Mouse (Mus musculus): Measurements from ENCODE around the gene Nek3. TPM values are rescaled to one million over a fixed set of nuclear protein-coding genes. Genes with fewer than 3 reads are reported as not detected.
A peak's percentile ranks its signal among the peaks of the same experiment; 100 is the strongest.

Nek3 gene
- polyA plus RNA-seq, 1 experiment from 2014 or later = 6.6 TPM

GRCm38 (mm10) chr8:22175966-22176365 is 9.7 kb upstream of the Nek3 start:
- Histone ChIP-seq H3K9me3 (peaks cover 5% of the 10 kb centered on the region; the same call in 1 of the 2 replicates), H3K27me3 (no peaks in the 10 kb centered on the region), H3K4me1 (no peaks in the 10 kb centered on the region), H3K36me3 (peaks cover 43% of the 10 kb centered on the region), H3K4me2 (replicated peaks) (no peak overlapping the region), H3K4me3 (no peak overlapping the region), H3K27ac (no peak overlapping the region), H3K9ac (no peak overlapping the region)
- whole genome bisulfite sequencing = 98% methylated on average over 7 of the region's 7 CpGs
- ATAC-seq (ENCODE audit: insufficient number of reproducible peaks, insufficient read depth, low FRiP score, low TSS enrichment) = no peak

- WGBS = 88% methylated on average over 5 of the region's 5 CpGs
- Histone ChIP-seq H3K4me1 (peaks cover 5% of the 10 kb centered on the region; the same call in 1 of the 2 replicates), H3K27ac (no peak overlapping the region), H3K36me3 (peaks cover 29% of the 10 kb centered on the region), H3K27me3 (no peaks in the 10 kb centered on the region), H3K4me3 (no peak overlapping the region), H3K9me3 (no peaks in the 10 kb centered on the region), H3K4me2 (replicated peaks) (no peak overlapping the region), H3K9ac (no peak overlapping the region)
- ATAC-seq (ENCODE audit: insufficient number of reproducible peaks, insufficient read depth, low FRiP score, low TSS enrichment) = no peak
Observed at GRCm38 (mm10) chr8:22169167-22169566, 2.9 kb upstream of the Nek3 start.

GRCm38 (mm10) chr8:22165251-22166079 is 770 bp downstream of the Nek3 start:
- 54% methylated on average over 10 of the region's 10 CpGs for WGBS
- H3K4me1 ChIP-seq = peaks cover 5% of the 10 kb centered on the region; the same call in 1 of the 2 replicates
- no peaks in the 10 kb centered on the region for H3K9me3 ChIP-seq
- no peaks in the 10 kb centered on the region for H3K27me3 ChIP-seq
- peak overlapping the region; percentile 81 for H3K27ac ChIP-seq
- peak overlapping the region; percentile 50 for H3K4me2 ChIP-seq (replicated peaks)
- peaks cover 19% of the 10 kb centered on the region for H3K36me3 ChIP-seq
- peak; percentile 3; the same call in 1 of the 2 replicates for ATAC-seq (ENCODE audit: insufficient number of reproducible peaks, insufficient read depth, low FRiP score, low TSS enrichment)
- peak overlapping the region; percentile 52 for H3K4me3 ChIP-seq
- H3K9ac ChIP-seq = peak overlapping the region; percentile 52

GRCm38 (mm10) chr8:22164431-22164830 is 1.8 kb downstream of the Nek3 start:
- Histone ChIP-seq H3K9me3 (no peaks in the 10 kb centered on the region), H3K27me3 (no peaks in the 10 kb centered on the region), H3K4me3 (no peak overlapping the region), H3K4me1 (peaks cover 5% of the 10 kb centered on the region; the same call in 1 of the 2 replicates), H3K4me2 (replicated peaks) (no peak overlapping the region), H3K36me3 (peaks cover 19% of the 10 kb centered on the region), H3K27ac (no peak overlapping the region), H3K9ac (no peak overlapping the region)
- 82% methylated on average over 10 of the region's 10 CpGs for WGBS
- no peak for ATAC-seq (ENCODE audit: insufficient number of reproducible peaks, insufficient read depth, low FRiP score, low TSS enrichment)

GRCm38 (mm10) chr8:22162206-22162605 is 4.0 kb downstream of the Nek3 start:
- 85% methylated on average over 8 of the region's 8 CpGs for WGBS
- no peaks in the 10 kb centered on the region for H3K27me3 ChIP-seq

GRCm38 (mm10) chr8:22150345-22150663 is 15.9 kb downstream of the Nek3 start:
- Histone ChIP-seq H3K9ac (no peak overlapping the region), H3K4me1 (no peaks in the 10 kb centered on the region), H3K9me3 (no peaks in the 10 kb centered on the region), H3K4me3 (no peak overlapping the region), H3K27me3 (no peaks in the 10 kb centered on the region), H3K27ac (no peak overlapping the region), H3K36me3 (peaks cover 5% of the 10 kb centered on the region; the same call in 1 of the 2 replicates), H3K4me2 (replicated peaks) (no peak overlapping the region)
- WGBS = 95% methylated on average over 3 of the region's 3 CpGs
- no peak for ATAC-seq (ENCODE audit: insufficient number of reproducible peaks, insufficient read depth, low FRiP score, low TSS enrichment)

More at GRCm38 (mm10) chr8:22162206-22162605, 4.0 kb downstream of the Nek3 start:
- peaks cover 5% of the 10 kb centered on the region; the same call in 1 of the 2 replicates for H3K4me1 ChIP-seq
- no peak overlapping the region for H3K4me2 ChIP-seq (replicated peaks)
- no peak for ATAC-seq (ENCODE audit: insufficient number of reproducible peaks, insufficient read depth, low FRiP score, low TSS enrichment)
- H3K36me3 ChIP-seq = peaks cover 10% of the 10 kb centered on the region; the same call in 1 of the 2 replicates
- no peak overlapping the region for H3K27ac ChIP-seq
- no peak overlapping the region for H3K9ac ChIP-seq
- no peak overlapping the region for H3K4me3 ChIP-seq
- H3K9me3 ChIP-seq = no peaks in the 10 kb centered on the region

- Histone ChIP-seq H3K4me1 (no peaks in the 10 kb centered on the region), H3K9me3 (no peaks in the 10 kb centered on the region), H3K4me2 (replicated peaks) (no peak overlapping the region), H3K4me3 (no peak overlapping the region), H3K27me3 (no peaks in the 10 kb centered on the region), H3K36me3 (peaks cover 5% of the 10 kb centered on the region; the same call in 1 of the 2 replicates), H3K27ac (no peak overlapping the region), H3K9ac (no peak overlapping the region)
- no peak for ATAC-seq (ENCODE audit: insufficient number of reproducible peaks, insufficient read depth, low FRiP score, low TSS enrichment)
- WGBS = 86% methylated on average over 11 of the region's 11 CpGs
Observed at GRCm38 (mm10) chr8:22149643-22150344, 16.4 kb downstream of the Nek3 start.

GRCm38 (mm10) chr8:22148367-22148740 is 17.9 kb downstream of the Nek3 start:
- no peak for ATAC-seq (ENCODE audit: insufficient number of reproducible peaks, insufficient read depth, low FRiP score, low TSS enrichment)
- Histone ChIP-seq H3K27me3 (no peaks in the 10 kb centered on the region), H3K27ac (no peak overlapping the region), H3K9ac (no peak overlapping the region), H3K4me1 (no peaks in the 10 kb centered on the region), H3K36me3 (peaks cover 3% of the 10 kb centered on the region; the same call in 1 of the 2 replicates), H3K9me3 (no peaks in the 10 kb centered on the region), H3K4me3 (no peak overlapping the region), H3K4me2 (replicated peaks) (no peak overlapping the region)
- 87% methylated on average over 7 of the region's 7 CpGs for WGBS

GRCm38 (mm10) chr8:22147706-22148366 is 18.4 kb downstream of the Nek3 start:
- H3K4me3 ChIP-seq = no peak overlapping the region
- H3K4me1 ChIP-seq = no peaks in the 10 kb centered on the region
- no peak overlapping the region for H3K4me2 ChIP-seq (replicated peaks)
- no peak overlapping the region for H3K27ac ChIP-seq
- H3K36me3 ChIP-seq = peaks cover 3% of the 10 kb centered on the region; the same call in 1 of the 2 replicates
- WGBS = 72% methylated on average over 9 of the region's 9 CpGs
- no peaks in the 10 kb centered on the region for H3K9me3 ChIP-seq
- no peak for ATAC-seq (ENCODE audit: insufficient number of reproducible peaks, insufficient read depth, low FRiP score, low TSS enrichment)
- no peaks in the 10 kb centered on the region for H3K27me3 ChIP-seq
- H3K9ac ChIP-seq = no peak overlapping the region

GRCm38 (mm10) chr8:22145831-22146230 is 20.4 kb downstream of the Nek3 start:
- ATAC-seq (ENCODE audit: insufficient number of reproducible peaks, insufficient read depth, low FRiP score, low TSS enrichment) = no peak
- 79% methylated on average over 6 of the region's 6 CpGs for WGBS

GRCm38 (mm10) chr8:22143764-22144491 is 22.3 kb downstream of the Nek3 start:
- Histone ChIP-seq H3K27ac (no peak overlapping the region), H3K36me3 (peaks cover 3% of the 10 kb centered on the region; the same call in 1 of the 2 replicates), H3K4me3 (no peak overlapping the region), H3K9me3 (no peaks in the 10 kb centered on the region), H3K9ac (no peak overlapping the region), H3K4me2 (replicated peaks) (no peak overlapping the region), H3K27me3 (no peaks in the 10 kb centered on the region), H3K4me1 (no peaks in the 10 kb centered on the region)
- no peak for ATAC-seq (ENCODE audit: insufficient number of reproducible peaks, insufficient read depth, low FRiP score, low TSS enrichment)
- WGBS = 72% methylated on average over 1 of the region's 1 CpGs

More at GRCm38 (mm10) chr8:22145831-22146230, 20.4 kb downstream of the Nek3 start:
- no peaks in the 10 kb centered on the region for H3K9me3 ChIP-seq
- no peak overlapping the region for H3K4me2 ChIP-seq (replicated peaks)
- no peak overlapping the region for H3K27ac ChIP-seq
- no peaks in the 10 kb centered on the region for H3K27me3 ChIP-seq
- no peak overlapping the region for H3K4me3 ChIP-seq
- peaks cover 3% of the 10 kb centered on the region; the same call in 1 of the 2 replicates for H3K36me3 ChIP-seq
- no peaks in the 10 kb centered on the region for H3K4me1 ChIP-seq
- H3K9ac ChIP-seq = no peak overlapping the region
